Mouse (Mus musculus) c-Kit-positive CD71-positive TER-119-positive erythroid progenitor cells, embryonic 14.5 days (primary cell): ENCODE data around the gene Myo18b.

Experiments used
- DNase-seq: peaks from one replicate; pipeline ENCODE4 v3.0.0-alpha.2; 2013; ENCODE audit warnings: low spot score

Myo18b gene

DNA sequence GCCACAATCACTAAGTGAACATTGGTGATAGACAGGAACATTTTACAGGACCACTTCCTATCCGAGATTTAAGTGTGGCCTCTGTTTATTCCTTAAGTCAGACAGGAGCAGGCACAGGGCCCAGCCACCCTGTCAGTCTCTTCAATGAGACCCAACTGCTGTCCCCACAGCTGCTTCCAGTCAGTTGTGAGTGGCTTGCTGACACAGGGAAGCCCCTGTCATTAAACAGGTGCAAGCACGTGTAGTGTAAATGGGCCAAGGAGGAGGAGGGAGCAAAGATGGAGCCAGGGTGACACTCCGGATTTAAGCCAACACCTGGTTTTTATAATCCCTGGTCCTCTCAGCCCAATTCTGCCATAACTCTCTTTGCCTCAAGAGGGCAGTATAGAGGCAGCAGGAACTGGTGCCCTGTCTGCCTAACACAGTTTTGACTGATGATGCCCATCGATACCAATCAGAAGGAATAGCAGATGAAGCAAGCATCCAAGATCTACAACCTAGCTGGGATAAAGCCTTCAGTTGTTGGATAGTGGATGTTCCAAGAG is 19.2 kb downstream of the Myo18b start:
- DNase-seq: peak; percentile 9

DNA sequence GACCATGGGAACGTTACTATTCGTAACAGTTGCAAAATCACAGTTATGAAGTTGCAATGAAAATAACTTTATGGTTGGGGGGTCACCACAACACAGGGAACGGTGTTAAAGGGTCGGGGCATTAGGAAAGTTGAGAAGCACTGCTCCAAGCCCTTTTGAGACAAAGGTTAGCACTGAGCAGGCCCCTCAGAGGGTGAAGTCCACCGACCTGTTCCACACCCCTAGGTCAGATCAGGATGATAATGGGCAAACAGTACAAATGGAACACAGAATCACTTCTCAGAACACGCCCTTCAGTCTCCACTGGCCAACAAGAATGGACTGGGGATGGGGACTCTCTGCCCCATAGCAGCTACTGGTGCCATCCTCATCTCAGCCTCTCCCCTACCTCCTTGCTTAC is 23.2 kb downstream of the Myo18b start:
- DNase-seq: no peak

DNA sequence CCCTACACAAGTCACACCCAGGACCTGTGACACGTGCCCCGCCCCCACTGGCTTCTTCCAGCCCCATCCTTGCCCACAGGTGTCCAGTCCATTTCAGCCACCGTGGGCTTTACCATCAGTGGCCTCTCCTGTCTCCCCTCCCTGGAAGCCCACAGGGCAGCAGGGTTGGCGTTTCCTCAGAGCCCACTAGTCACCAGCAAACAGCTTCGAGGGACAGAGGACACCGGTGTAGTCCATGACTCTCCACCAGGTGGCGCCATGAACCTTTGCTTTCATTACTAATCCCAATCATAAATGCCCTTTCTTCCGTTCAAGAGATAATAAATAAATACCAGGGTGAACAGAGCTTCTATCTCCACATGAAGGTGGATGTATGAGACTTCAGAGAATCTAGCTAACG is 25.4 kb downstream of the Myo18b start:
- peak; percentile 39 for DNase-seq

DNA sequence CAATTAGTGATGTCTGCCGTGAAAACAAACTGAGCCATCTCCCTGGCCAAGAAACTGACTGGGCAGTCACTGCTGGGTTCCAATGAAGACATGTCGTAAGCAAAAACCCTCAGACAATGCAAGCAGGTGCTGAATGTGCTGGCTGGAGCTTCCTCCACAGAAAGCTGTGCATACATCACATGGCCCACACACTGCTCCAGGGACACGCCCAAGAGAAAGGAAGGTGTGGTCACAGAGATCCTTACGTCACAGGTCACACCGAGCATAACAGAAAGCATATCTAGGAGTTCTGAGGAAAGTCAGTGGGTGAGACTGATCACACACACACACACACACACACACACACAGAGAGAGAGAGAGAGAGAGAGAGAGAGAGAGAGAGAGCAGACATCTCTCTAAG is 27.5 kb downstream of the Myo18b start:
- no peak for DNase-seq

DNA sequence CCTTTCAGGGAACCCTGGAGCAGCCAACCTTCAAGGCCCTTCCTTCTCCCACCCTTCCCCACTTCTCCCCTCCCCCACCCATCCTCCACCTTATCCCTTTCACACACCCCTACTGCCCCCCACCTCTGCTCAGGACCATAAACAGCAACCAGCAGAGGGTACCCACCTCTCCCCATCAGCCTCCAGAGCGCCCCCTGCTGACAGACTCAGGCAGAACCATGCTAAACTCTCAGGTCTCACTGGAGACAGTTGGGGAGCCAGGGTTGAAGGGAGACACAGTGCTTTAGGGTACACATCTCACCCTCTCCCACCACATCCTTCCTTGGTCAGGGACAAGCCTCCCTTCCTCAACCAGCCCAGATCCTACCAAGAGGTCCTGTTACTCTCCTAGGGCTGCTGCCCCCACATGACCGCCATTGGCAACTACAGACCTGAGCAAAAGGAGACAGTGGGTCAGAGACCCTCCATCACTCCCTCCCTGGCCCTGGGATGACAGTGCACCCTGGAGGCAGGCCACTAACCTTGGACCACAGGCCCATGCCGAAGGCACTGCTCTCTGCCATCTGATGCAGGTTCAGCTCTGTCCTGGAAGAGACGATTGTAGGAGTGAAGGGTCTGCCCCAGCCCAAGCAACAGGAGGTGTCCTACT is 31.3 kb downstream of the Myo18b start:
- no peak for DNase-seq

DNA sequence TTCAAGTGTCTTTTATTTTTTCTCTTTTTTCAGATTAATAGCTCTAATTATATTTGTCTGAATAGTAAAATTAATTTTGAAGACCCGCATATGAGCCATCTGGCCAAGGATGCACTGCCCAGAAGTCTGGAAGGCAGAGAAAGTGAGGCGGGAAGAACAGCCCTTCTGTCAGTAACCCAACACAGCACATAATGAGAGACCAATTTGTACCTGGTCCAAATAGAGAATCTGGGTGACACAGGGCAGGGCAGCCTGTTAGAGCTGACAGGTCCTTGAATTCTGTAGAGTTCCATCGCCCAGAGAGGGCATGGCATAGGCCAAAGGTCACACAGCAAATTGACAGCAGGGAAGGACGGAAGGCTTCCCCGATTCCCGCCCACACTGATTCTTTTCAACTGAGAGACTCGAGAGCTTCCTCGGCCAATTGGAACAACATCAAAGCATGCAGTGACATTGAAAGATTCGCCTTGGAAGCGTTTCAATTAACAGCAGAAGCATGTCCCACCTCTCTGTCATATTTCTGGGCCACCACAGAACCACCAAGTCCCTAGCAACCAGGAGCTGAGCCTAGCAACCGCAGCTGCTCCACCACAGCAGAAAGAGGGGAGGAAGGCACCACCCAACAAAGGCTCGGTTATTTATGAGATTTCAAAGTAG is 36.7 kb downstream of the Myo18b start:
- DNase-seq: no peak

DNA sequence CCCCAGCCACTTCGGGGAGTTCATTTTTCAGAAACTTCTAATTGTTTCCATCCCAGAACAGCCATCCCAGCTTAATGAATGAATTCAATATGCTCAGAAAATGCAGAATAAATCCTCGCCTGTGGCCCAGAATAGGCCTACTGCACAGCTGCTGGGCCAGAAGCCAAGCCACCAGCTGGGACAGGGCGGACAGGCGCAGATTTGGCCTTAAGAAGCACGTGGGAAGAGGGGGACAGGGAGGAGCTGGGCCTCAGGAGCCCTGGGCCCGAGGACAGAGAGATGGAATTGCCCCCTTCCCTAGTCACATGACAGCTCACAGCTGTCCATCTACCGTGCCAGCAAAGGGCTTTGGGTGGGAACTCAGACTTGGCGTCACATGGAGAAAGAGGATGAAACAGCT is 43.0 kb downstream of the Myo18b start:
- DNase-seq: no peak

DNA sequence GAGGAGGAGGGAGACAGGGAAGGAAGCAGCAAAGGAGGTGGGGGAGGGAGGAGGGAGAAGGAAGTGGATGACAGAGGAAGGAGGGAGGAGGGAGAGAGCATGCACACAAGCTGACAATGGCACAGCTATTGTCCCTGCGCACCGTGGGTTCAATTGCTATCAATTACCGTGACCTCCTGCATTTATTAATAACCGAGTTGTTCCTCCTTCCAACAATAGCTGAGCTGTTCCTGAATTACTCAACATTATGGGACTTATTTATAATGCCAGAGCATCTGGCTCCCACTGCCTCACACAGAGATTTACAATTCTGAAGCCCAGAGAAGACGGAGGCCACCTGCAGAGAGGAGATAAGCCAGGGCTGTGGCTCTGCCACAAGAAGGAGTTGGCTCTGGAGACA is 44.8 kb downstream of the Myo18b start:
- DNase-seq: no peak

DNA sequence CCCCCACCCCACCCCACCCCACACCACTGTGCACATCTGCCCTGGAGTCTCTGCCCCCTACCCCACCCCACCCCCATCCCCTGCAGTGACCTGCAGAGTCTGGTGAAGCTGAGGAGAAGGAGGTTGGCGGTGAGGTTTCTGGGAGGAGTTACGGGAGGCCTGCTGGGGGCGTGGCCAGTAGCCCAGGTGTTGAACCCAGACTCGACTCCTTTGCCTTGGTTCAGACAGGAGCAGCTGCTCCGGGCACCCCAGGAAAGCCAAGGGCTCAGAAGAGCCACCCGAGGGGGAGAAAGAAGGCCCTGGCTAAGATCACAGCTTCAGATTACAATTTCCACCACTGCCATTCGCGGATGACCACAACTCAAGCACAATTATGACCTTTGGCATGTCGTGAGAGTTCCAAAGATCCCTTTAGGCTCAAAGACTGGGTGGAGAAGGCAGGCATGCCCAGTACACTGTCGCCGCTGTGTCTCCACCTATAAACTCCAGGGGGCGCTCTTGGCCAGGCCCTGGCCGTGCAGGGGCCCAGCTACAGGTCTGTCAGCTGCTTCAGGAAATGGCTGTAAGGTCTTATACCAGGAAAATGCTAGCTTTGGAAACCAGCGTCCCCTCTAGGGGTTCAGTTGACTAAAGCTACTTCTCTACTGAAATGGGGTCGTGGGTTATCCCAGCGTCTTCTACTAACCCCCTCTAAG is 47.4 kb downstream of the Myo18b start:
- no peak for DNase-seq

DNA sequence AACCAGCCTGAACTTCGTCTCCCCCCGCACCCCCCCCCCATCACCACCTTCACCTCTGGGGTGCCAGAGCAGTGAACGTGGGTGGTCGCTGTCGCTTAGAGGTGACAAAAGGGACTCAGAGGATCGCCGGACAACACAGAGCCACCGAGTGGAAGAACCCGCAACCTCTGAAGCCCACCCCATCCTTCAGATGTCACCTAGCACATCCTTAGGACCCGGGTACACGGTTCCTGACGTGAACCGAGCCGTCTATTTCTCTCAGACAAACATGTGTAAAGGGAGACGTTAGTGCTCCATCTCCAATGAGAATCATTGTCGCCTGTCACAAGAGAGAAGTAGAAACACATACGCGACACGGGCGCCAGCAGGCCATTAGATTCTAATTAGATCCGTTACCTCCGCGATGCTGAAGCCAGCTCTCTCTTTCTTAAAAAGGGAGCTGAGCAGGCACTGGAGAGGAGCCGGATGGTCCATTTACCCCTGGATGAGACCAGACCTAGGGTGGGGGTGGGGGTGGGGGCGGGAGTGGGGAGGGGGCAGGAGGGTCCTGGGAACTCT is 48.1 kb downstream of the Myo18b start:
- no peak for DNase-seq

DNA sequence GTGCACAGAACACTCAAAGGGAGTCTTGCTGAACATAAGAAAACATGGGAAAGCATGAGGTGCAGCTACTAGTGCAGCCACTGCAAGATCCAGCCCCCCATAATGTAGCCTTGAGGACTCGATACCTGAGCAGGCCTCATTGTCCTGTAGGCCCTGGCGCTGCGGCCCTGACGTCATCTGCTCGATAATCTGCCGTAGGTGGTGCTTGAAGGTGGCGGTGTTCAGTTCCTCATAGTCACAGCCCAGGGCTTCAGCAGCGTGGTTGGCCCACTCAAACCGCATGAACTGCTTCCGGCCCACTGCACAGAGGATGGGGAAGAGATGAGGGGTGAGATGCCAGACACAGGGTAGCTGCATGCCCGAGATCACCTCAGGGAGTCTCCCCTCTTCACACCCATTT is 50.0 kb downstream of the Myo18b start:
- DNase-seq: no peak

DNA sequence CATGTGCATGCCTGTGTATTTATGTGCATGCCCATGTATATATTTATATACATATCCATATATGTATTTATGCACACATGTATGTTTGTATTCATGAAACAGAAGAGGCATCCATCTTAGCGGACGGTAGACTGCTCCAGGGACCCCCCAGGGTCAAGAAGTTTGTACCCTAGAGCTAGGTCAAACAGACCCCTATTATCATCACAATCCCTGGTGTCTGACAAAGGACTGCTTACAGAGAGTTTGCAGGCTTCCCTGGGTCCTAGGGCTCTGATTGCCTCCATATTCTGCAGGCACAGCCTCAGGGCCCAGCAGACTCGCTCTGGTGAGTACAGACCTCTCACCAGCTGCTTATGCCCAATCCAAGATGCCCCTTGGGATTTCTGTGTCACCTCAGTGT is 51.7 kb downstream of the Myo18b start:
- no peak for DNase-seq

DNA sequence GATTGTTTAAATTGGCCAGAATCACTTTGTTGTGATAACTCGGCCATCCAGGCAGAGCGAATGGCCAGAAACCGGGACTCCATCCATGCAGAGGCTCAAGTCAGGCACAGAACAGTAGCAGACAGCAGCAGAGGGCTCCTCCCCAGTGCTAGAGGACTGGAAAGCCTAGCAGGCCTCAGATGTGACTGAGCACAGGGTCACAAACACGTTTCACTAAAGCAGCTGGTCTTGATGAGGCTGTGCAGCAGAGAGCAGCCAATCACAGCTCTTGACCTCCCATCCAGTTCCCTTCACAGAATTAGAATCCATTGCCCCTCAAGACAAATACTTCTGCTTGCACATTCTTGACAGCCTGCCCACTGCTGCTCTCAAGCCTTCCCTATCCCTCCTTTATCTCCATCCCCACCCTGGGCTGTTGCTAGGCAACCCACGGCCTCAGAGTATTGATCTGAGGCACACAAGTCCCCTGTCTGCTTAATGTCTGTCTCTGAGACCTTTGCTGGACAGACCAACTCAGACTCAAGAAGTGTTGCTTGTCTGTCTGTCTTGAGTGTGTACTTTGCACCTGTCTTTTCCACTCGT is 52.4 kb downstream of the Myo18b start:
- no peak for DNase-seq

DNA sequence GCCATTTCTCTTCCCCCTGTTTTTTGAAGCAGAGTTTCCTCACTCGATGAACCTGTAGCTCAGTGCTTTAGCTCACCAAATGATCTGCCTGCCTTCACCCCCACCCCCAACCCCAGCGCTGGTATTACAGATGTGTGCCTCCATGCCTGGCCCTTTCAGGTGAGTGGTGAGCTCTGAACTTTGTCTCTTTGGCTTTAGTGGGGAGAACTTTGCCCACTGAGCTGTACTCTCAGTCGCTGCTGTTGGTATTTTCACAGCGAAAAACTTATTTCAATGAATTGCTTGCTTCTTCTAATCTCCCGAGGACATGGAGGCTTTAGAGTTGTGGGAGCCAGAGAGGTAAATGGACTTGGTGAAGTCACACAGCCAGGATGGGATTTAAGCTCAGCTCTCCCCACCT is 53.5 kb downstream of the Myo18b start:
- no peak for DNase-seq

DNA sequence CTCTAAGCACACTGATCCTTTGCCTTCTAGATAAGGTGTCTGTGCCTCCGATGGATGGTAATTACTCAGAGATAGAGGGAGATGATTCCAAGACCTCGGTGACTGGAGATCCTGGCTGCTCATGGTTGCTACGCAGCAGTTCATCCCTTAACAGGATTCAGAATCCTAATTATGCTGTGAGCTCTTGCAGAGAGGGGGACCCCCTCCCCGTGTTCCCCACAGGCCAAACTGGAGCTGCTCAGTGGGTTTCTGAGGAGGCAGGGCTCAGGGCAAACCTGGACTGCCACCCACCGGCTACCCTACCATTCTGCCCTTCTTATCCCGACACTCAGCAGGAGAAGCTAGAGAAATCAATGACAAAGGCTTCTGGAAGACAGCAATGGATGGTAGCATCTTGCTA is 54.3 kb downstream of the Myo18b start:
- no peak for DNase-seq

DNA sequence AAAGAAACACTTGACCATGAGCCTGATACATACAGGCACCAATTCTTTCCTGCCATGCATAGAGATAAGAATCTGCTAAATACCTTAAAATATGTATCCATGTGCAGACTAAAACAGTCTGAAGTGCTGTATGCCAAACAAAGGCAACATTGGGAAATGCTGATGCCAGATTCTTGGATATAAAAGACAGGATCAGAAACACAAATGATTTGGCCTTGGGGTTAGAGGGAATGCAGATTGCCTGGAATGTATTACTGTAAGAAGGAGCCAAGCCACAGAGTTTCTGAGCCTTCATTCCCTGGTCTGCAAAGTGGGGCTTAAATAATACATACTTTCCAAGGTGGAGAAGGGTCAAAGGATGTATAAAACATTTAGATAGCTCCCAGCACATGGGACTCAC is 61.3 kb downstream of the Myo18b start:
- DNase-seq: no peak

DNA sequence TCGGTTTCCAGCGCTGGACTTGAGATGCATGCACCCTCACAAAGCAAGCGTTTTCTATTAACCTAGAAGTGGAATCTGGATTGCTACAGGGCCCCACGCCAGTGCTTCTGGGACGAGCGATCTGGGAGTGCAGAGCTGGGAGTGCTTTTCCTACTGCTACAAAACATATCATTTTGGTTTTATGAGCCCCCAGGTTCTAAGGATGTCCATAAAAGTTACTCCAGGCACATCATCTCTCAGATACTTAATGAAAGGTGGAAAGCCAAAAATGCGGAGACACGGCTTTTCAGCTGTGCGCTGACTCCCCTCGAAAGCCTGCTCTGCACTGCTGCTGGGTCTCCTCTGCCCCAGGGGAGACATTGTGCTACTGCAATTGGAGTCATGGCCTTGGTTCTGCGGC is 62.3 kb downstream of the Myo18b start:
- DNase-seq: no peak

DNA sequence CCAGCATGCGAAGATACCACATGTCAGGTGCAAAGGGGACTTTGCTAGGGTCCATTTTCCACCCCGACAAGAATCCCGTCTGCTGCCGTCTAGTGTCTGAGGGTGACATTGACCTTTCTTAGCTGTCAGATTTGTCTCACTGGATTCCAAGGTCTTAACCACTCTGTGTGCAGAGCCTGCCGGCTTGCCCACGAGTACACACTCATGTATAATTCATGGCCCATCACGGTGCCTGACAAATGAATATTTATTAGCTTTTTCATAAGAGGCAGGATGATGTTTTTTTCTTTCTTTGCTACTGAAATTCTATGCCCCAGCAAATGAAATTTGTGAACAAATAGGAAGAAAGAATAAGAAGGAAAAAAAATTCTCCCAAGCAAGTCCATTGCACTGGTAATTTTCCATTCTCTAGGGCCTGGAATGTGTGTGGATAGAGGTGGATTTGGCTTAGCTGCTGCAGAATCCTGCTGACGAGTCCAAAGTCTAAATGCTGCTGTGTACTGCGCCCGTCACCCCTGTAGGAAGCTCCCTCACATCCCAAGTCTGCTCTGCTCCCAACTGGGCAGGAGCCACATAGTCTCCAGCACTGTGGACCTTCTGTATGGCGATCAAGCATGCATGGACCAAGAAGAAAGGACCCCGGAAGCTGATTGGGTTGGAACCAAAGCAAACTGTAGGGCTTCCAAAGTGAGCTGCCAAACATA is 70.9 kb downstream of the Myo18b start:
- DNase-seq: no peak

DNA sequence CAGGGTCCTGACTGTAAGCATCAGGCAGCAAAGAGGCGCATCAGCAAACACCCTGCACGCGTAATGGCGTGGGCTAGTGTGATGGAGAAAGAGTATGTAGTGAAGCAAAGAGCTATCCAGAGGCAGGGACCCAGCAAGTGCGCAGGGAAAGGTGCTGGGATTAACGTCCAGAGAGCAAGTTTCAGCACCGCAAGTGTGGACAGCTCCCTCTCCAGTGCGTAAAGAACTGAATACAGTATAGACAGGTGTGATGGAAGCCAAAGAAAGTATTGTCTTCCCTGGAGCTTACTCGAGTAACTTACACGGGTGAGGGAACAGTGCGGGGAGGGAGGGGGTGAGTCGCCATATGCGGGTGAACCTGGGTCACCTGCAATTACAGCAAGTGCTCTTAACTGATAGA is 71.8 kb downstream of the Myo18b start:
- no peak for DNase-seq

DNA sequence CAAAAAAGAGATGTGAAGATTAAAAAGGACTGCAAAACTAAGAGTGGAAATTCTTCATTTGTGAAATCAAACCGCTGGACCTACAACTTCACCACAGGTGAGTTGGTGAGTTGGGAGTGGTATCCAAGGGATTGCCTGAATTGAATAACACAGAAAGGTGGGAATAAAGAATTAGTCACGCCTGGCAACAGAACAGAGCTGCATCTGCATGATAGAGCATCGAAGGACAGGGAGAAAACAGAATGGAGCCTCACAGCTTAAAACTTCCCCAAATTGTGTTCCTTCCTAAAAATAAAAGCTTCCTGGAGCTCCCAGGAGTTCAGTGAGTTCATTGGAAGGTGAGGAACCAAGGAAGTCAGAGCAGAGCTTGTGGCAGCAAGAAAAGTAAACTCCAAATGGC is 73.7 kb downstream of the Myo18b start:
- DNase-seq: no peak

DNA sequence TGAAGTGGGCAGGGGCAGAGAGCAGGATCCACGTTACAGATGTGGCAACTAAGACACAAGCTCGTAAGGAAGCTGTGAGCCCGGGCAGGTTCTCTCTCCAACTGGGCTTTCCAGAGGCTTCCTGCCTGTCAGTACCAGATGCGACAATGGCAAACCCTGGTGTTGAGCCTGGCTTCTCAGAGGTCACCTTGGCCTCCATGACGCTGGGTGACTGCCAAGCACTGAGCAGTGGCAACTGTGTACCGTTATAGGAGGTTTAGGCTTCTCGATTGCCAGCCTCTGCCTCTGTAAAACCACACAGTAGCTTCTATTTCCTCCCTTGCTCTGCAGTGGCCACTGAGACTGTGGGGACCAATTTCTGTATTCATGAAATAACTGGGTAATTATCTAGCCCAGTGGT is 81.1 kb downstream of the Myo18b start:
- DNase-seq: no peak

DNA sequence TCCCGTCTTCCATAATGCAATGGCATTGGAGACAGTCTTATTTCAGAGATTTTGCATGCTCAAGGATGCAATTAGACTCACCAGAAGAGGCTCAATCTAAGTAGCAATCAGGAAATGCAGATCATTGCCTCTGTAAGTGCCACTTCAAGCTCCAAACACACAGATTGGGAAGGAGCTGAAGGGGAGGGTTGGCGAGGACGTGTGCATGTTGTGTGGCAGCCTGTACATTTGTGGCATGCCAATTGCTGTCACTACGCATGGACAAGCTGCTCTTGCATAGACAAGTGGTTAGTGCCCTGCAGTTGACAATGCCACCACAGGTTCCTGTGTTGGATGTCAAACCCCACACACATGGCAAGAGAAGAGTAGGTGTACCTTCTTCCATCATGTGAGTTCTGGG is 88.5 kb downstream of the Myo18b start:
- no peak for DNase-seq
